Mouse (Mus musculus) heart, embryonic 13.5 days (tissue): ENCODE results near the gene Gpat3. TPM values are rescaled to one million over a fixed set of nuclear protein-coding genes. Genes with fewer than 3 reads are reported as not detected.

Experiments
- ATAC-seq: fragments of 200-750 bp; cut with Nextera tagmentation; 2 replicates; pipeline ENCODE4 v1.8.0; 2017; ENCODE audit warnings: moderate TSS enrichment; ENCODE audit not compliant: insufficient number of reproducible peaks, low FRiP score, low TSS enrichment; ENCODE audit errors: extremely low read depth
- H3K27ac ChIP-seq: fragments of 300-500 bp; sonication (generic); replicated peaks from 2 replicates; pipeline ENCODE4 v1.5.1; 2015; ENCODE audit warnings: moderate library complexity, mild to moderate bottlenecking, inconsistent platforms
- H3K27me3 ChIP-seq: fragments of 300-500 bp; sonication (generic); replicated peaks from 2 replicates; pipeline ENCODE4 v1.6.1; 2015; ENCODE audit warnings: mild to moderate bottlenecking, inconsistent platforms
- H3K36me3 ChIP-seq: fragments of 300-500 bp; sonication (generic); 2 replicates; pipeline ENCODE4 v1.6.1; 2015; ENCODE audit warnings: mild to moderate bottlenecking, inconsistent platforms
- H3K4me1 ChIP-seq: fragments of 300-500 bp; sonication (generic); 2 replicates; pipeline ENCODE4 v1.6.1; 2015; ENCODE audit warnings: inconsistent platforms
- H3K4me2 ChIP-seq: fragments of 300-500 bp; sonication (generic); 2 replicates; pipeline ENCODE4 v1.6.1; 2015; ENCODE audit warnings: inconsistent platforms, mild to moderate bottlenecking, moderate library complexity
- H3K4me3 ChIP-seq: fragments of 300-500 bp; sonication (generic); 2 replicates; pipeline ENCODE4 v1.5.1; 2015; ENCODE audit warnings: moderate library complexity, mild to moderate bottlenecking, inconsistent platforms
- H3K9ac ChIP-seq: fragments of 300-500 bp; sonication (generic); 2 replicates; pipeline ENCODE4 v1.6.1; 2015; ENCODE audit warnings: inconsistent platforms, mild to moderate bottlenecking, moderate library complexity
- H3K9me3 ChIP-seq: fragments of 300-500 bp; sonication (generic); 2 replicates; pipeline ENCODE4 v1.6.1; 2016; ENCODE audit warnings: inconsistent platforms
- WGBS: fragments of 180-500 bp; shearing (Covaris S2); methylation state at CpG from one replicate; pipeline ENCODE4 v1.1.7; 2015; ENCODE audit warnings: mixed read lengths; 5-methylcytosine and 5-hydroxymethylcytosine counted together
- polyA plus RNA-seq: library from polyadenylated mRNA; unstranded; fragments of >200 nt; fragmentation: Nextera tagmentation; extraction: Ambion mirVana; gene quantifications from 2 replicates; pipeline ENCODE4 v1.2.1, GENCODE M21; 2015

Gene Gpat3
- polyA plus RNA-seq, 1 experiment from 2014 or later = 9.0 TPM

GRCm38 (mm10) chr5:100861811-100862210 lies 16.3 kb downstream of the Gpat3 start:
- no peak overlapping the region for H3K4me3 ChIP-seq
- no peaks in the 10 kb centered on the region for H3K27me3 ChIP-seq
- H3K9ac ChIP-seq = 0 out of 2 replicates have a peak overlapping the region, but pooled peaks have one; percentile 33
- 64% methylated on average over 7 of the region's 7 CpGs for WGBS
- peak overlapping the region; percentile 83 for H3K27ac ChIP-seq
- peaks cover 3% of the 10 kb centered on the region; the same call in 1 of the 2 replicates for H3K36me3 ChIP-seq
- peak overlapping the region; percentile 32 for H3K4me2 ChIP-seq
- no peak for ATAC-seq
- H3K9me3 ChIP-seq = no peaks in the 10 kb centered on the region
- peaks cover 46% of the 10 kb centered on the region for H3K4me1 ChIP-seq

- Histone ChIP-seq H3K9ac (no peak overlapping the region), H3K4me2 (no peak overlapping the region), H3K27ac (no peak overlapping the region), H3K27me3 (no peaks in the 10 kb centered on the region), H3K4me3 (no peak overlapping the region), H3K36me3 (no peaks in the 10 kb centered on the region), H3K4me1 (peaks cover 46% of the 10 kb centered on the region), H3K9me3 (no peaks in the 10 kb centered on the region)
- ATAC-seq = no peak
- 83% methylated on average over 2 of the region's 2 CpGs for WGBS
Observed at GRCm38 (mm10) chr5:100863091-100863490, 17.6 kb downstream of the Gpat3 start.

GRCm38 (mm10) chr5:100864438-100864837 lies 18.9 kb downstream of the Gpat3 start:
- Histone ChIP-seq H3K4me1 (peaks cover 46% of the 10 kb centered on the region), H3K27me3 (no peaks in the 10 kb centered on the region), H3K4me3 (no peak overlapping the region), H3K27ac (peak overlapping the region; percentile 21; the same call in 1 of the 2 replicates), H3K4me2 (no peak overlapping the region), H3K9ac (no peak overlapping the region), H3K36me3 (no peaks in the 10 kb centered on the region), H3K9me3 (no peaks in the 10 kb centered on the region)
- ATAC-seq = no peak
- 49% methylated on average over 6 of the region's 6 CpGs for WGBS

GRCm38 (mm10) chr5:100866183-100866582 lies 20.7 kb downstream of the Gpat3 start:
- Histone ChIP-seq H3K27ac (no peak overlapping the region), H3K9me3 (peaks cover 3% of the 10 kb centered on the region; the same call in 1 of the 2 replicates), H3K4me1 (peaks cover 29% of the 10 kb centered on the region), H3K9ac (no peak overlapping the region), H3K4me3 (no peak overlapping the region), H3K27me3 (no peaks in the 10 kb centered on the region), H3K4me2 (no peak overlapping the region), H3K36me3 (peaks cover 5% of the 10 kb centered on the region; the same call in 1 of the 2 replicates)
- WGBS = 48% methylated on average over 2 of the region's 2 CpGs
- ATAC-seq = no peak

- H3K9ac ChIP-seq = no peak overlapping the region
- H3K4me2 ChIP-seq = no peak overlapping the region
- 53% methylated on average over 4 of the region's 4 CpGs for WGBS
- H3K9me3 ChIP-seq = peaks cover 3% of the 10 kb centered on the region; the same call in 1 of the 2 replicates
- no peak overlapping the region for H3K27ac ChIP-seq
- no peaks in the 10 kb centered on the region for H3K27me3 ChIP-seq
- H3K4me3 ChIP-seq = no peak overlapping the region
- peaks cover 9% of the 10 kb centered on the region; the same call in 1 of the 2 replicates for H3K36me3 ChIP-seq
- peaks cover 12% of the 10 kb centered on the region for H3K4me1 ChIP-seq
- no peak for ATAC-seq
Observed at GRCm38 (mm10) chr5:100869197-100869895, 23.8 kb downstream of the Gpat3 start.

- H3K9me3 ChIP-seq = peaks cover 3% of the 10 kb centered on the region; the same call in 1 of the 2 replicates
- 72% methylated on average over 8 of the region's 8 CpGs for WGBS
- no peak overlapping the region for H3K9ac ChIP-seq
Observed at GRCm38 (mm10) chr5:100871987-100872386, 26.5 kb downstream of the Gpat3 start.

GRCm38 (mm10) chr5:100874721-100875120 lies 29.2 kb downstream of the Gpat3 start:
- Histone ChIP-seq H3K4me1 (peaks cover 12% of the 10 kb centered on the region), H3K9ac (0 out of 2 replicates have a peak overlapping the region, but pooled peaks have one; percentile 19), H3K9me3 (peaks cover 3% of the 10 kb centered on the region; the same call in 1 of the 2 replicates), H3K27me3 (no peaks in the 10 kb centered on the region), H3K4me2 (no peak overlapping the region), H3K27ac (no peak overlapping the region), H3K4me3 (no peak overlapping the region), H3K36me3 (peaks cover 9% of the 10 kb centered on the region; the same call in 1 of the 2 replicates)
- 65% methylated on average over 7 of the region's 7 CpGs for WGBS
- ATAC-seq = no peak

More at GRCm38 (mm10) chr5:100871987-100872386, 26.5 kb downstream of the Gpat3 start:
- Histone ChIP-seq H3K36me3 (peaks cover 9% of the 10 kb centered on the region; the same call in 1 of the 2 replicates), H3K27ac (no peak overlapping the region), H3K4me3 (no peak overlapping the region), H3K27me3 (no peaks in the 10 kb centered on the region), H3K4me2 (no peak overlapping the region), H3K4me1 (peaks cover 12% of the 10 kb centered on the region)
- no peak for ATAC-seq

GRCm38 (mm10) chr5:100875180-100875579 lies 29.7 kb downstream of the Gpat3 start:
- Histone ChIP-seq H3K9me3 (peaks cover 1% of the 10 kb centered on the region; the same call in 1 of the 2 replicates), H3K4me2 (no peak overlapping the region), H3K4me1 (peaks cover 12% of the 10 kb centered on the region), H3K9ac (no peak overlapping the region), H3K27ac (no peak overlapping the region), H3K4me3 (no peak overlapping the region), H3K36me3 (peaks cover 6% of the 10 kb centered on the region; the same call in 1 of the 2 replicates), H3K27me3 (no peaks in the 10 kb centered on the region)
- no peak for ATAC-seq
- 53% methylated on average over 10 of the region's 10 CpGs for WGBS

GRCm38 (mm10) chr5:100877021-100877420 lies 31.5 kb downstream of the Gpat3 start:
- ATAC-seq = no peak
- Histone ChIP-seq H3K4me3 (no peak overlapping the region), H3K36me3 (0 out of 2 replicates have a peak, but pooled peaks cover under 1% of the 10 kb centered on the region), H3K9ac (no peak overlapping the region), H3K4me2 (no peak overlapping the region), H3K27ac (no peak overlapping the region), H3K9me3 (no peaks in the 10 kb centered on the region), H3K27me3 (no peaks in the 10 kb centered on the region), H3K4me1 (peaks cover 12% of the 10 kb centered on the region)

GRCm38 (mm10) chr5:100885216-100885615 lies 39.7 kb downstream of the Gpat3 start:
- H3K4me2 ChIP-seq = no peak overlapping the region
- no peak overlapping the region for H3K9ac ChIP-seq
- H3K27me3 ChIP-seq = no peaks in the 10 kb centered on the region
- H3K9me3 ChIP-seq = no peaks in the 10 kb centered on the region
- 89% methylated on average over 6 of the region's 6 CpGs for WGBS
- peaks cover 28% of the 10 kb centered on the region for H3K36me3 ChIP-seq
- H3K4me1 ChIP-seq = 0 out of 2 replicates have a peak, but pooled peaks cover 4% of the 10 kb centered on the region
- H3K4me3 ChIP-seq = no peak overlapping the region
- no peak overlapping the region for H3K27ac ChIP-seq
- ATAC-seq = no peak

GRCm38 (mm10) chr5:100886331-100886988 lies 40.9 kb downstream of the Gpat3 start:
- no peak overlapping the region for H3K27ac ChIP-seq
- no peak for ATAC-seq
- no peak overlapping the region for H3K9ac ChIP-seq
- H3K4me1 ChIP-seq = 0 out of 2 replicates have a peak, but pooled peaks cover 4% of the 10 kb centered on the region
- WGBS = 68% methylated on average over 7 of the region's 7 CpGs
- H3K9me3 ChIP-seq = no peaks in the 10 kb centered on the region
- H3K36me3 ChIP-seq = peaks cover 39% of the 10 kb centered on the region
- no peak overlapping the region for H3K4me2 ChIP-seq
- H3K27me3 ChIP-seq = no peaks in the 10 kb centered on the region
- no peak overlapping the region for H3K4me3 ChIP-seq
